Mouse (Mus musculus) liver, embryonic 14.5 days (tissue): ENCODE results near the gene Rabggta.

ENCODE experiments used
- CTCF ChIP-seq: IDR thresholded peaks from 2 replicates; pipeline ENCODE4 v1.5.1; 2016; ENCODE audit warnings: antibody characterized with exemption, low read depth, control low read depth
- EP300 ChIP-seq: IDR thresholded peaks from 2 replicates; pipeline ENCODE4 v1.6.1; 2016; ENCODE audit warnings: antibody characterized with exemption, low read depth

- TF ChIP-seq CTCF (no peak), EP300 (no peak)
These were observed 11.8 kb upstream of the Rabggta start for GRCm38 (mm10) chr14:55733889-55734288.
